Mouse (Mus musculus) forebrain, embryonic 11.5 days (tissue): ENCODE measurements around the gene Fam118b. TPM values are rescaled to one million over a fixed set of nuclear protein-coding genes. Genes with fewer than 3 reads are reported as not detected.

Source experiments
- ATAC-seq: fragments of 200-750 bp; cut with Nextera tagmentation; replicated peaks from 2 replicates; pipeline ENCODE4 v1.8.0; 2017; ENCODE audit warnings: moderate TSS enrichment; ENCODE audit not compliant: low FRiP score
- DNase-seq: peaks from one replicate; pipeline ENCODE4 v3.0.0-alpha.2; 2017; ENCODE audit warnings: low spot score
- H3K27ac ChIP-seq: fragments of 300-500 bp; sonication (generic); 2 replicates; pipeline ENCODE4 v1.5.1; 2014; ENCODE audit warnings: low read depth, low read length
- H3K27me3 ChIP-seq: fragments of 300-500 bp; sonication (generic); 2 replicates; pipeline ENCODE4 v1.6.1; 2014; ENCODE audit warnings: mild to moderate bottlenecking, low read length, mixed read lengths; ENCODE audit not compliant: control insufficient read depth, insufficient read depth
- H3K36me3 ChIP-seq: fragments of 300-500 bp; sonication (generic); 2 replicates; pipeline ENCODE4 v1.6.1; 2014; ENCODE audit warnings: mild to moderate bottlenecking, low read length, moderate library complexity, mixed read lengths; ENCODE audit not compliant: control insufficient read depth, insufficient read depth
- H3K4me1 ChIP-seq: fragments of 300-500 bp; sonication (generic); replicated peaks from 2 replicates; pipeline ENCODE4 v1.6.1; 2014; ENCODE audit warnings: low read length, mixed read lengths; ENCODE audit not compliant: control insufficient read depth, insufficient read depth
- H3K4me2 ChIP-seq: fragments of 300-500 bp; sonication (generic); 2 replicates; pipeline ENCODE4 v1.6.1; 2014; ENCODE audit warnings: low read depth, mild to moderate bottlenecking, low read length, moderate library complexity, mixed read lengths; ENCODE audit not compliant: severe bottlenecking
- H3K4me3 ChIP-seq: fragments of 300-500 bp; sonication (generic); 2 replicates; pipeline ENCODE4 v1.5.1; 2014; ENCODE audit warnings: low read depth, low read length
- H3K9ac ChIP-seq: fragments of 300-500 bp; sonication (generic); 2 replicates; pipeline ENCODE4 v1.6.1; 2014; ENCODE audit warnings: low read length
- H3K9me3 ChIP-seq: fragments of 300-500 bp; sonication (generic); 2 replicates; pipeline ENCODE4 v1.6.1; 2016; ENCODE audit warnings: low read length, mixed read lengths; ENCODE audit not compliant: control insufficient read depth
- WGBS: fragments of 180-500 bp; shearing (Covaris S2); extraction: QIAGEN DNeasy Blood & Tissue Kit; methylation state at CpG from one replicate; pipeline ENCODE4 v1.1.7; 2014; 5-methylcytosine and 5-hydroxymethylcytosine counted together
- polyA plus RNA-seq: library from polyadenylated mRNA; unstranded; fragments of >200 nt; fragmentation: Nextera tagmentation; extraction: Ambion mirVana; gene quantifications from 2 replicates; pipeline ENCODE4 v1.2.1, GENCODE M21; 2014

The Fam118b gene
- polyA plus RNA-seq, 1 experiment from 2014 or later, result 75.4 TPM

DNA sequence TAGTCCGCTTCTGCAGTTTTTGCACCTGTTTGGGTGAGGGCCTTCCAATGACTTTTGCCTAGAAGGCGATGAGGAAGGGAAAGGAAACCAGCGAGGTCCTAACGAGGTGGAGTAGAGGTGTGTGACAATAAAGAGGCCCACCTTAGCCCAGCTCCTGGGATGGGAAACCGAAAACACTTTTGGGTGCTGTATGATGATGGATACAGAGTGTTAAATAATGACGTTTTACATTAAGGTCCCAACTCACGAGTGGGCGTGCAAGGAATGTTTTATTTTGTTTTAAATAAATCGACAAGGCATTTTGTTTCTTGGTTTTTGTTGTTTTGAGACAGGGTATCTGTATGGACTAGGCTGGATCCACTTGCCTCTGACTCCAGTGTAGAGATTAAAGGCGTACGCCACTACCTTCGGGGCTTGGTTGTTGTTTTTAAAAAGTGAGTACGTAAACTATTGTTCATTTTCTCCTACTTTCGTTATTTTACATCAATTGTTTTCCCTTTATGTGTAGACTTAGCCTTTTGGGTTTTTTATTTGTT is 91.4 kb downstream of the Fam118b start:
- peak; percentile 40 for ATAC-seq
- no peak overlapping the region for H3K27ac ChIP-seq
- WGBS, result 48% methylated on average over 14 of the region's 14 CpGs
- H3K9ac ChIP-seq, result peak overlapping the region; percentile 44; the same call in 1 of the 2 replicates
- H3K4me3 ChIP-seq, result peak overlapping the region; percentile 59
- no peak for DNase-seq
- no peaks in the 10 kb centered on the region for H3K9me3 ChIP-seq
- no peaks in the 10 kb centered on the region for H3K4me1 ChIP-seq
- H3K27me3 ChIP-seq, result no peaks in the 10 kb centered on the region
- H3K4me2 ChIP-seq, result peak overlapping the region; percentile 57
- H3K36me3 ChIP-seq, result no peaks in the 10 kb centered on the region

DNA sequence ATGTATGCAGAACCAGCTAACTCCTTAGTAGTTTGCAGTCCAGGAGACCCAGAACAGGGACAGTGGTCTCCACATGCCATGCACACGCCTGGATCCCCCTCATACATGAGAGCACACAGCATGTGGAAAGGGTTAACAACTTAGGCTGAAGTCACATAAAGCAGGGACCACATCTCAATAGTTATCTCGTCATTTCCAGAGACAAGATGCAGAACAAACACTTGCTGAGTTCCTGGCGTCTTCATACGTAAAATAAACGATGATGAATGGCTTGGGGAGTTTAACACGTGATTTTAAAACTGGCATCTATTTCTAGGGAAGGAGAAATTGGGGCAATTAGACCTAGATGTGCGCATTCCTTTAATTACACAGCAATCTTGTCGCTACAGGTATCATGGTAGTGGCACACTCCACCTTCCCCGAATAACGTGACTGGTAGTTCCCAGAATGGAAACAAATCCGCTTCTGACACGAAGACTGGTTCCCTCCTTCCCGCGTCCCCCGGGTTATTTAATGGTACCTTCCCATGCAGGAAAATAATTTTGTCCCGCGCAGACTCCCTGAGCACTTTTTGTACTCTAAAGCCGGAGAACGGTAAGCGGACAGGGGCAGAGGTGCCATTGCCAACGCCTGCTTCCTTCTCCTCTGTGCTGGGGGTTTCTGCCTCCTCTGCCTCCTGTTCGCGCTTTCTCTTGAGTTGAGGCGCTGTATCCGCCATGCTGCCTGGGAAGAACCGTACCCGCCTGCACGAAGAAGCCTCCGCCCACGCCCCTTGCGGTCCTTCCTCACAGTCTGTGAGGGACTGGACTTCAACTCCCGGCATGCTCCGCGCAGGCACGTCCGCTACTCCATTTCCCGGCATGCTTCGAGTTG is 92.1 kb downstream of the Fam118b start, which contains the start of gene Dcps:
TSS of gene Dcps (minus strand) at position 811 of the 873 bp plus-strand sequence.
- H3K4me1 ChIP-seq, result no peaks in the 10 kb centered on the region
- peak within 1 kb of the TSS; percentile 79 for H3K9ac ChIP-seq
- H3K4me2 ChIP-seq, result peak within 1 kb of the TSS; percentile 57
- H3K9me3 ChIP-seq, result no peaks in the 10 kb centered on the region
- peak; percentile 94 for DNase-seq
- H3K27ac ChIP-seq, result peak within 1 kb of the TSS; percentile 41; the same call in 1 of the 2 replicates
- H3K27me3 ChIP-seq, result no peaks in the 10 kb centered on the region
- no peaks in the 10 kb centered on the region; the same call in 1 of the 2 replicates for H3K36me3 ChIP-seq
- under 1% methylated on average over 38 of the region's 38 CpGs for WGBS
- peak within 1 kb of the TSS; percentile 59 for H3K4me3 ChIP-seq
- peak; percentile 98 for ATAC-seq

DNA sequence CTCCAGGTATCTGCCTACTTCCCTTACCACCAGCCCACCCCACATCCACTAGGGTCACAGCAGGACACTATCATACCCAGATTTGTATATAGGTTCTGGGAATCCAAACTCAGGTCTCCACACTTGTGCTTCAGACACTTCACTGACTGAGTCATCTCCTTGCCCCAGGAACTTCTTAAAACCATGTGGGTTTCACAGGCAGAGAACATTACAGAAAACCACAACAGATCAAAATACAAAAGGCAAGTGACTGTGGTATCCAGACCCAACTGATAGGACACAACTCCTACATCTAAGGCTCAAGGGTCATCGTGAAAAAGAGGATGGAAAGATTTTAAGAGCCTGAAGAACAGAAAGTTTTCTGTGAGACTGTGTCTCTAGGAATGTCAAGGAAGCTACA is 94.3 kb downstream of the Fam118b start:
- no peak for ATAC-seq
- Histone ChIP-seq H3K27ac (no peak overlapping the region), H3K9me3 (no peaks in the 10 kb centered on the region), H3K4me3 (no peak overlapping the region), H3K27me3 (no peaks in the 10 kb centered on the region), H3K36me3 (no peaks in the 10 kb centered on the region; the same call in 1 of the 2 replicates), H3K4me2 (no peak overlapping the region), H3K4me1 (no peaks in the 10 kb centered on the region), H3K9ac (no peak overlapping the region)
- WGBS, result 94% methylated on average over 1 of the region's 1 CpGs
- no peak for DNase-seq

GRCm38 (mm10) chr9:35170071-35170470 is 97.5 kb downstream of the Fam118b start:
- no peaks in the 10 kb centered on the region; the same call in 1 of the 2 replicates for H3K36me3 ChIP-seq
- H3K9ac ChIP-seq, result no peak overlapping the region
- 91% methylated on average over 7 of the region's 7 CpGs for WGBS
- DNase-seq (no peak), ATAC-seq (no peak)
- H3K9me3 ChIP-seq, result no peaks in the 10 kb centered on the region
- no peak overlapping the region for H3K4me2 ChIP-seq
- H3K4me3 ChIP-seq, result no peak overlapping the region
- no peaks in the 10 kb centered on the region for H3K27me3 ChIP-seq
- H3K4me1 ChIP-seq, result peaks cover 10% of the 10 kb centered on the region; the same call in 1 of the 2 replicates
- no peak overlapping the region for H3K27ac ChIP-seq

Other genes starting within 250 kb of the Fam118b start
- gene St3gal4, start 148.5 kb downstream of the Fam118b start, polyA plus RNA-seq, result 13.3 and 14.4 TPM in 2 replicates
- gene Dcps, start 91.7 kb downstream of the Fam118b start, polyA plus RNA-seq, result 104 and 113 TPM in 2 replicates
- 89.2 and 91.3 TPM in 2 replicates for gene Srpr, start 67.6 kb downstream of the Fam118b start, polyA plus RNA-seq
- 17.1 and 17.3 TPM in 2 replicates for gene Tirap, start 67.5 kb downstream of the Fam118b start, polyA plus RNA-seq
- gene Foxred1, start 56.8 kb downstream of the Fam118b start, polyA plus RNA-seq, result 45.5 and 49.2 TPM in 2 replicates
- gene Rpusd4, start 60 bp upstream of the Fam118b start, polyA plus RNA-seq, result 26.7 and 29.3 TPM in 2 replicates
- gene Cdon, start 153.3 kb upstream of the Fam118b start, polyA plus RNA-seq, result 16.4 and 17.2 TPM in 2 replicates